Mouse (Mus musculus): ENCODE data around the gene Hspb1. TPM values are rescaled to one million over a fixed set of nuclear protein-coding genes. Genes with fewer than 3 reads are reported as not detected.

Hspb1 gene
- total RNA-seq, 4 experiments from 2014 or later, result 17.8 to 30.2 (median 23.0) TPM

Other genes with a start within 250 kb of the Hspb1 start
- gene Por, start 217.9 kb upstream of the Hspb1 start, total RNA-seq (2022), result 100 to 1,000 TPM in 3 of 4 experiments, 10 to 100 TPM in 1; 93.4 to 111 (median 107) TPM
- gene Tmem120a, start 143.5 kb upstream of the Hspb1 start, total RNA-seq (2022), result 10 to 100 TPM; 15.7 to 20.4 (median 17.3) TPM
- gene Styxl1, start 109.5 kb upstream of the Hspb1 start, total RNA-seq (2022), result under 1 TPM in 2 of 4 experiments, not detected in 2; 0.73 to 0.85 TPM
- gene Mdh2, start 109.4 kb upstream of the Hspb1 start, total RNA-seq (2022), result 100 to 1,000 TPM; 392 to 413 (median 402) TPM
- 10 to 100 TPM; 59.8 to 90.9 (median 72.0) TPM for gene Srrm3, start 81.0 kb upstream of the Hspb1 start, total RNA-seq (2022)
- 1,000 to 10,000 TPM; 1,040 to 1,170 (median 1,116) TPM for gene Ywhag, start 46.7 kb downstream of the Hspb1 start, total RNA-seq (2022)
- 1 to 10 TPM in 2 of 4 experiments, under 1 TPM in 2; 0.76 to 1.7 (median 0.99) TPM for gene Ssc4d, start 86.6 kb downstream of the Hspb1 start, total RNA-seq (2022)
- not detected for gene Zp3, start 92.2 kb downstream of the Hspb1 start, total RNA-seq (2022)
- gene Dtx2, start 106.9 kb downstream of the Hspb1 start, total RNA-seq (2022), result 10 to 100 TPM in 2 of 4 experiments, 1 to 10 TPM in 2; 8.3 to 11.1 (median 9.8) TPM
- not detected for gene Upk3b, start 150.6 kb downstream of the Hspb1 start, total RNA-seq (2022)
- under 1 TPM in 2 of 4 experiments, not detected in 2; 0.43 to 0.63 TPM for gene Upk3bl, start 166.6 kb downstream of the Hspb1 start, total RNA-seq (2022)
- gene Rasa4, start 196.0 kb downstream of the Hspb1 start, total RNA-seq (2022), result 10 to 100 TPM in 1 of 4 experiments, 1 to 10 TPM in 3; 3.9 to 11.5 (median 7.7) TPM
- gene Polr2j, start 228.7 kb downstream of the Hspb1 start, total RNA-seq (2022), result 10 to 100 TPM; 63.7 to 80.3 (median 70.5) TPM
- gene Lrwd1, start 248.2 kb downstream of the Hspb1 start, total RNA-seq (2022), result 10 to 100 TPM; 12.4 to 17.7 (median 16.1) TPM
- 10 to 100 TPM in 1 of 4 experiments, 1 to 10 TPM in 3; 8.7 to 10.8 (median 9.6) TPM for gene Alkbh4, start 248.2 kb downstream of the Hspb1 start, total RNA-seq (2022)